In the genomic region with DNA sequence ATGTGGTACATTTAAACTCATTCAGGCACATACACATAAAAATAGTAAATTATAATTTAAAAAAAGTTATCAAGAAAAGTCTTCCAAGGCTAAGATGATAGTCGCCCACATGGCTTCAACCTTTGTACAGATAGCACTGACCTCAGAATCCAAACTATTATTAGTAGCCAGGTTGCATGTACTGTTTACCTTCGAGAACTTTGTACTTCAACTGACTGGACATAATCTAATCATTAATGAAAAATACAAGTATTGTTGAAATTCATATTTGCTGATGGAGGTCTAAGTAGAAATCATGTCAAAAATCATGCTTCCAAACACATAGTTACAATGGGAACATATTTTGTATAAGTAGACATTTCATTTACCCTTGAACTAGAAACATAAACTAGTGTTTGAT, we compare ENCODE assay signal across 18 mouse cellular contexts. TPM values are rescaled to one million over a fixed set of nuclear protein-coding genes. Genes with fewer than 3 reads are reported as not detected.
DNase-seq lines count a peak whose midpoint lies in the region; ATAC-seq and TF ChIP-seq lines count a peak whose summit lies in the region.
"Not testable (repeated sequence)": the region's sequence is repeated elsewhere in the genome, so short reads cannot be mapped to it uniquely, and the experiment has no call there.
"Had no signal": no experiment of that assay in that cellular context is flagged by ENCODE, and none has a peak within 500 bp of the region (broad histone marks: within the 10 kb centered on the region; RNA-seq: fewer than 3 reads in every experiment).

No protein-coding gene starts in this region.

- H3K4me1 ChIP-seq in liver, adult 2 months (ENCODE audit: control insufficient read depth, insufficient read depth, low read length) = peaks cover 15% of the 10 kb centered on the region
- not testable (repeated sequence) for H3K4me1 ChIP-seq in liver, embryonic 16.5 days (ENCODE audit: control insufficient read depth, low read depth, low read length); liver, postnatal 0 days (ENCODE audit: insufficient read depth)

- H3K4me3 ChIP-seq in liver, adult 2 months (ENCODE audit: insufficient read depth, low read depth, low read length); liver, embryonic 16.5 days (ENCODE audit: low read depth, low read length); liver, postnatal 0 days (ENCODE audit: low read depth, low read length): not testable (repeated sequence)

- not testable (repeated sequence) for TF ChIP-seq EP300 in liver, postnatal 0 days (IDR thresholded peaks at IDR 0.05; ENCODE audit: low read depth)

- H3K9ac ChIP-seq in liver, adult 2 months (ENCODE audit: low read depth, low read length); liver, embryonic 16.5 days (ENCODE audit: low read depth, low read length); liver, postnatal 0 days (replicated peaks): not testable (repeated sequence)

- H3K79me2 ChIP-seq in liver, adult 2 months (ENCODE audit: control insufficient read depth, insufficient read depth, low read length) = not testable (repeated sequence)

- not testable (repeated sequence) for H3K9me3 ChIP-seq in liver, embryonic 16.5 days (replicated peaks; ENCODE audit: control insufficient read depth, low read length); liver, postnatal 0 days (ENCODE audit: low read length)

- peak; percentile 93 for DNase-seq in liver, adult 2 months (ENCODE audit: extremely low read depth, low read depth, low spot score)
- DNase-seq in liver, postnatal 0 days = not testable (repeated sequence)

- H3K27ac ChIP-seq in liver, adult 2 months (replicated peaks; ENCODE audit: insufficient read depth, low read depth, low read length); liver, embryonic 16.5 days (ENCODE audit: low read length); liver, postnatal 0 days (ENCODE audit: low read depth): not testable (repeated sequence)

- ATAC-seq in liver, embryonic 16.5 days (ENCODE audit: low read depth) = 0 out of 2 replicates have a peak, but pooled peaks have one; percentile 45
- peak; percentile 64; the same call in 1 of the 2 replicates for ATAC-seq in liver, postnatal 0 days

- not testable (repeated sequence) for H3K36me3 ChIP-seq in liver, adult 2 months (ENCODE audit: control insufficient read depth, insufficient read depth, low read length); liver, embryonic 16.5 days (ENCODE audit: control insufficient read depth, insufficient read depth); liver, postnatal 0 days (replicated peaks; ENCODE audit: insufficient read depth, low read length)

- WGBS in liver, adult 2 months = 21% methylated on average over 2 of the region's 2 CpGs
- WGBS in liver, embryonic 16.5 days (ENCODE audit: insufficient replicate concordance) = 35% methylated on average over 2 of the region's 2 CpGs
- WGBS in liver, postnatal 0 days (ENCODE audit: insufficient replicate concordance) = 44% methylated on average over 2 of the region's 2 CpGs

- TF ChIP-seq CTCF in liver, adult 2 months (IDR thresholded peaks at IDR 0.05; ENCODE audit: low read depth, low read length); liver, postnatal 0 days (IDR thresholded peaks at IDR 0.05; ENCODE audit: low read depth): not testable (repeated sequence)

- TF ChIP-seq POLR2A in liver, adult 2 months (IDR thresholded peaks at IDR 0.05; ENCODE audit: extremely low read depth, insufficient read depth, low read length) = not testable (repeated sequence)

- not testable (repeated sequence) for H3K27me3 ChIP-seq in liver, adult 2 months (ENCODE audit: control insufficient read depth, insufficient read depth, low read length); liver, embryonic 16.5 days (ENCODE audit: control insufficient read depth, insufficient read depth, low read depth, low read length); liver, postnatal 0 days (ENCODE audit: insufficient read depth, low read length)

- H3K4me2 ChIP-seq in liver, embryonic 16.5 days (ENCODE audit: low read depth, low read length); liver, postnatal 0 days (ENCODE audit: low read depth, low read length): not testable (repeated sequence)

RNA-seq across cellular contexts. Expression of a gene that starts 0.8 kb away (rescaled TPM):
- 305 and 383 TPM in 2 replicates for total RNA-seq in liver, adult 2 months (2014; rRNA removed)
- polyA plus RNA-seq in liver, adult 2 months (2012; rRNA removed) = 14.3 and 24.3 TPM in 2 replicates
- 0.14 TPM in 1 of 2 replicates, not detected in the other for polyA plus RNA-seq in liver, embryonic 16.5 days (2015; fragmentation: Nextera tagmentation; extraction: Ambion mirVana)
- 0.23 and 0.60 TPM in 2 replicates for polyA plus RNA-seq in liver, postnatal 0 days (2015; fragmentation: Nextera tagmentation; extraction: Ambion mirVana)
- total RNA-seq: adrenal gland, adult 18-20 months; adrenal gland, adult 2 months; adrenal gland, postnatal 10 days; adrenal gland, postnatal 14 days; adrenal gland, postnatal 25 days; adrenal gland, postnatal 4 days; CH12.LX; ES-E14; G1E; MEL had no signal
- polyA plus RNA-seq: activated CD4-positive, CD25-positive, alpha-beta regulatory T cell, adult 4 months; adrenal gland, adult 2 months; brain, embryonic 14.5 days; C2C12; CD4-positive, CD25-positive, alpha-beta regulatory T cell, adult 4 months; G1E; Patski had no signal

RNA-seq across cellular contexts. Expression of a gene that starts 32.4 kb away (rescaled TPM):
- total RNA-seq in liver, adult 2 months (2014; rRNA removed) = 3,491 and 9,418 TPM in 2 replicates
- polyA plus RNA-seq in liver, adult 2 months (2012; rRNA removed) = 796 and 1,349 TPM in 2 replicates
- not detected in 2 replicates for polyA plus RNA-seq in liver, embryonic 16.5 days (2015; fragmentation: Nextera tagmentation; extraction: Ambion mirVana)
- not detected in 2 replicates for polyA plus RNA-seq in liver, postnatal 0 days (2015; fragmentation: Nextera tagmentation; extraction: Ambion mirVana)
- total RNA-seq: adrenal gland, postnatal 10 days; adrenal gland, postnatal 4 days; CH12.LX; ES-E14; G1E; MEL had no signal
- polyA plus RNA-seq: activated CD4-positive, CD25-positive, alpha-beta regulatory T cell, adult 4 months; brain, embryonic 14.5 days; C2C12; CD4-positive, CD25-positive, alpha-beta regulatory T cell, adult 4 months; G1E; Patski had no signal

Comparison
In these comparisons a context has a peak if more than half of its experiments do, and no peak if none do; other contexts are left out.
1. RNA of a gene that starts 32.4 kb away (polyA plus RNA-seq): 796 to 1,349 TPM in liver, adult 2 months; not detected in liver, embryonic 16.5 days and not detected in liver, postnatal 0 days; every median in the first group is over 100 times any median in the second.